Mouse (Mus musculus) macrophage (primary cell): ENCODE measurements around the gene Prss34. TPM values are rescaled to one million over a fixed set of nuclear protein-coding genes. Genes with fewer than 3 reads are reported as not detected.

ENCODE experiments used
- H3K27ac ChIP-seq: fragments of 350-480 bp; formaldehyde crosslinking; 2 replicates; pipeline ENCODE4 v1.9.0; 2021
- H3K36me3 ChIP-seq: fragments of 350-480 bp; formaldehyde crosslinking; 2 replicates; pipeline ENCODE4 v1.9.0; 2021; ENCODE audit errors: inconsistent target
- H3K4me3 ChIP-seq: fragments of 350-480 bp; formaldehyde crosslinking; 2 replicates; pipeline ENCODE4 v1.9.0; 2021; ENCODE audit errors: inconsistent target
- H3K79me2 ChIP-seq: fragments of 350-480 bp; formaldehyde crosslinking; 2 replicates; pipeline ENCODE4 v1.9.0; 2021; ENCODE audit errors: inconsistent target
- WGBS: methylation state at CpG from one replicate; pipeline ENCODE4 v1.1.7; 2026; ENCODE audit warnings: inconsistent platforms; ENCODE audit not compliant: missing documents; 5-methylcytosine and 5-hydroxymethylcytosine counted together
- polyA plus RNA-seq: library from polyadenylated mRNA; stranded (reverse); fragments of 250-400 nt; gene quantifications from 3 replicates; pipeline ENCODE4 v1.2.4, GENCODE M21; 2018; ENCODE audit warnings: inconsistent platforms

Gene Prss34
- polyA plus RNA-seq, 1 experiment from 2014 or later = 0.90 TPM

DNA sequence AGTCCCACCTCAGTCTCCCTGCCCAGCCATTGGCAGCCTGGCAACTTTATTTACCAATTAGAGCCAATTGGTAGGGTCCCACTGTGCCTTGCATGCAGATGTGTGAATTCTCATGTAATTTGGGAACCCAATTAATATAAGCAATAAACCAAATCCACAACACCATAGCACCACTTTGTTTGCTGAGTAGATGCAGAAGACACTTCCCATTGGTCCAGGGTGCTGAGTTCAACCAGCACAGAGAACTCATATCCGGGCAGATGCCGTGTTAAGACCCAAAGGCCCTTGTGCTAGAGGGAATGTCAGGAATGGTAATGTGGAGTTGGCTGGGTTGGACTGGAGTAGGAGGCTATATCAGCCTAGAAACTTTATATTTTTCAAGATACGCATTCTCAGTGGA is 22.4 kb upstream of the Prss34 start:
- WGBS = 91% methylated on average over 3 of the region's 3 CpGs
- H3K79me2 ChIP-seq = peaks cover 22% of the 10 kb centered on the region
- H3K36me3 ChIP-seq = no peaks in the 10 kb centered on the region
- no peak overlapping the region for H3K27ac ChIP-seq
- H3K4me3 ChIP-seq = no peak overlapping the region

DNA sequence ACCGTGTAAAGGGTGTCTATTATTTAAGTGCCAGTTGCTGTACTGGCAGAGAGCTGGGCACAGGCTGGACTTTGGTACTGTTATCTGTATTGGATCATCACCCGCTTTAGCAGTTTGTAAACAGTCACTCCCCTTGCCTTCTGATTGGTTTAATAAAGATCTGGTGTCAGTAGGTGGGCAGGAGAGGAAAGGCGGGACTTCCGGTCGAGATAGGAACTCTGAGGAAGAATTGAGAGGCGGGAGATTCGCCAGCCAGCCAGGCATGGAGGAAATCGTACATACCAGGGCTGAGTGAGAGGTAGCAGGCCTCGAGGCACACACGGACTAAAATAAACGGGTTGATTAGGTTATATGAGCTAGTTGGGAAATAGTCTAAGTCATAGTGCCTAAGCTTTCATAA is 16.1 kb upstream of the Prss34 start:
- Histone ChIP-seq H3K36me3 (no peaks in the 10 kb centered on the region), H3K27ac (no peak overlapping the region), H3K79me2 (no peaks in the 10 kb centered on the region), H3K4me3 (no peak overlapping the region)
- 42% methylated on average over 11 of the region's 11 CpGs for WGBS

DNA sequence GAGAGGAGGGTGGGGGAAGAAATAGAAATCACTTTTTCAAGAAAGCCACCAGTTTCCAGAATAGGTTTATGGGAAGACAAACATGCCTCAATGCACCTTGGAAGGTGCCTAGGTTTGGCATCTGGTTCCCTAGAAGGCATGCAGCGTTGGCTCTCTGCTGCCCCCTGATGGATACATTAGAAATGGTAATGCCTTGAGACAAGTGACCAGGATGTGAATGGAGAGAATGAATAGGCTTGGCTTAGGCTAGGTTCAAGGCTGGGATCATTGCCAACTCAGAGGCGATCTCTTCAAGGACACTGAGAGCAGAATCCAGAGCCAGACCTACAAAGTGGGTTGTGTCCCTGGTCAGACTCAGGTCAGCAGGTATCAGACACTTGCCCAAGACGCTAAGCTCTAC is 13.2 kb upstream of the Prss34 start:
- Histone ChIP-seq H3K4me3 (no peak overlapping the region), H3K79me2 (no peaks in the 10 kb centered on the region), H3K27ac (no peak overlapping the region), H3K36me3 (no peaks in the 10 kb centered on the region)
- WGBS = 28% methylated on average over 3 of the region's 3 CpGs

DNA sequence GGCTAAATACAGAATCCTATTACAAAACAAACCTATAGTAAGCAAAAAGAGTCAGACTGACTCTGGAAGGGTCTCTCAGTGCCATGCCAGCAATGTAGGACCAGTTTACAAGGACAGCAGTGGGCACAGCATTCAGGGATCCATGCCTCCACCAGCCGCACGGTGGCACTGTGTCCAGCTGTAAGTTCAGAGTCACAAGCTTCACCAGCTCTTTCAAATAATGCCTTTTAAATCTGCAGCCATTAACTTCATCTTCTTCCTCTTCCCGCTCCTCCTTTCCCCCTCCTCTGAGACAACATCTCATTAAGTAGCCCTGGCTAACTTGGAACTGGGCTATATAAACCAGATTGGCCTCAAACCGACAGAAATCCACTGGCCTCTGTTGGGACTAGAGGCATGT is 9.4 kb upstream of the Prss34 start:
- no peaks in the 10 kb centered on the region for H3K79me2 ChIP-seq
- H3K4me3 ChIP-seq = no peak overlapping the region
- no peaks in the 10 kb centered on the region for H3K36me3 ChIP-seq
- H3K27ac ChIP-seq = no peak overlapping the region
- WGBS = 22% methylated on average over 4 of the region's 4 CpGs

DNA sequence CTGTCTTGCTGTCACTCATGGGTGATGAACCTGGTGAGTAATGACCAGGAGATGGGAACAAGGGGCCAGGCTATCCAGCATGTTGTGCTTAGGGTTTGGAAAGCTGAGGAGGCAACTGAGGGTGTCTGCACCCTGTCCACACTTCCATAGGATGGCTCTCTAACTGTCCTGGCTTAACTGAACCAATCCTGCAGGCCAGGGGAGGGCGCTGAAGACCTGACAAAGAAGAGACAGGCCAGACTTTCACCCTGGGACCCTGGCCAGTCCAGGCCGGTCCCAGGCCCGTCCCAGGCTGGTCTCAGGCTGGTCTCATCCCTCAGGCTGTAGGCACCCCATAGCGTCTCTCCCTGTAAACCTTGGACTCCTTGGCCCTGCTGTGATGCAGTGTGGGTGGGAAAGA is 7.8 kb upstream of the Prss34 start:
- Histone ChIP-seq H3K36me3 (no peaks in the 10 kb centered on the region), H3K79me2 (no peaks in the 10 kb centered on the region), H3K27ac (no peak overlapping the region), H3K4me3 (no peak overlapping the region)
- 37% methylated on average over 4 of the region's 4 CpGs for WGBS

DNA sequence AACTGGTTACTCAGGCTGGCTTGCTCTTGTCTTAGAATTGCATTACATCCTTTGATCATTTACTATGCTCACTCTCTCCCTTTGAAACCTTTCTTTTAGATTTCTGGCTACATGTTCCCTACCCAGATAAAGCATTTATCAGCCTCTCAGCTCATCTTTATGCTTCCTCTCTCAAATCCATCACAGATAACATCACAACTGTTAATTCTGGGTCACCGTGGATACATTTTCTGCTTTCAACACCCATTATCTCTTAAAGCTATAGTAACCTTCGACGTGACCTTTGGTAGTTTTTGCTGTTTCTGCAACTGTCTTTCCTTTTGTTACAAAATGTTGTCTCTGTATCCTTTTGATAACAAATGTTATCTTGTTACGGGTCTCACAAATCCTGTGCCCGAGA is 4.7 kb upstream of the Prss34 start:
- 77% methylated on average over 5 of the region's 5 CpGs for WGBS
- no peak overlapping the region for H3K4me3 ChIP-seq
- H3K27ac ChIP-seq = no peak overlapping the region
- H3K36me3 ChIP-seq = no peaks in the 10 kb centered on the region
- H3K79me2 ChIP-seq = no peaks in the 10 kb centered on the region

DNA sequence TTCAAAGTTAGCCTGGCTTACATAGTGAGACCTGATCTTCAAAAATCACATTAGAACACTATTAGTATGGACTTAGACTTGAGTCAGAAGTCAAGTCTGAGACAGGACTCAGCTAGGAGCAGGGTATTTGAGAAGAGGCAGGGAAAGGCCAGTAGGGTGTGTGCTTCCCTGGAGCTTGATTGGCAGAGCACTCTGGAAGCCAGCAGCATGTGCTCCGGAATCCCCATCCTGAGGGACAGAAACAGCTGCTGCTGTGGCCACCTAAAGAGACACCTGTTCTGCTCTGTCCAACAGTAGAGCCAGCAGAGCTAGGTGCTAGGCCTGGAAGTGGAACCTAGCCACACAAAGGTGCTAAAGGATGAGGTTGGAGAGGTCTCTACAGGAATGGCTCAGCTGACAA is 4.1 kb upstream of the Prss34 start:
- Histone ChIP-seq H3K27ac (no peak overlapping the region), H3K79me2 (no peaks in the 10 kb centered on the region), H3K36me3 (no peaks in the 10 kb centered on the region), H3K4me3 (no peak overlapping the region)
- WGBS = 74% methylated on average over 1 of the region's 1 CpGs

DNA sequence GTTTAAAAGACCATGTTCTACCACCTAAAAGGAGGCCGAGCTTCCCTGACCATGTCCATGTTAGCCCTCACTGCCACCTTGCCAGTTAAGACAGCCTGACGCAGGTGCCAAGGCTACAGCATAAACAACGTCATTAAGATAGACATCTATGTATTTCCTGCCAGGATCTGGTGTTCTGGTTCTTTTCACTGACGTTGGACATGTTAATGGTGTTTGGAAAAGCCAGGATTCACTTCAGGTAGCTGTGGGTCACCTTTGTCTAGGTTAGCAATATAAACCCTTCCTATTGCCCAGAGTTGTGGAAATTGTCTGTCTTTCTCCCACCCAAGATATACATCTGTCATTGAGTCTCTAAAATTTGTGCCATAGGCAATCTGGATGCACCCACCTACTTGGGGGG is 10.2 kb downstream of the Prss34 start, which contains the start of gene Prss28:
Gene Prss28 (plus strand): TSS at position 301 of the 400 bp plus-strand sequence.
- 56% methylated on average over 4 of the region's 4 CpGs for WGBS

DNA sequence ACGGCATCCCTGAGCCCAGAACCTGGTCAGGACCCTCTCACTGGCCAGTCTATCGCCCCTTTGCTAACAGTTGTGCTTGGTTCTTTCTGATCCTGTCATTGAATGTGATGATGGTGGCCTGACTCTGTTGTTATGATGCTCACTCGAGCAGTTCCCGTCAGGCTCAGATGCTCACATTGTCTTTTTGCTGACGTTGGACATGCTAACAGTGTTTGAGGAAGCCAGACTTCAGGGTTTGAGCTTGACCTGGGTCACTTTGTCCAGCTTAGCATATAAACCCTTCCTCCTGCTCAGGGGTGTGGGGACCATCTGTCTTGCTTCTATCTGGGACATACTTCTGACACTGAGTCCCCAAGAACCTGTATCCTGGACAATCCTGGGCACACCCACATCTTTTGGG is 20.2 kb downstream of the Prss34 start, which contains the start of gene Prss29:
Gene Prss29 (plus strand): TSS at position 301 of the 400 bp plus-strand sequence.
- Histone ChIP-seq H3K79me2 (no peaks in the 10 kb centered on the region), H3K36me3 (no peaks in the 10 kb centered on the region), H3K27ac (no peak within 1 kb of the TSS), H3K4me3 (no peak within 1 kb of the TSS)
- 56% methylated on average over 5 of the region's 5 CpGs for WGBS

More for the DNA sequence above, 10.2 kb downstream of the Prss34 start, which contains the start of gene Prss28:
- H3K79me2 ChIP-seq = no peaks in the 10 kb centered on the region
- H3K36me3 ChIP-seq = no peaks in the 10 kb centered on the region
- no peak within 1 kb of the TSS for H3K4me3 ChIP-seq
- no peak within 1 kb of the TSS for H3K27ac ChIP-seq

DNA sequence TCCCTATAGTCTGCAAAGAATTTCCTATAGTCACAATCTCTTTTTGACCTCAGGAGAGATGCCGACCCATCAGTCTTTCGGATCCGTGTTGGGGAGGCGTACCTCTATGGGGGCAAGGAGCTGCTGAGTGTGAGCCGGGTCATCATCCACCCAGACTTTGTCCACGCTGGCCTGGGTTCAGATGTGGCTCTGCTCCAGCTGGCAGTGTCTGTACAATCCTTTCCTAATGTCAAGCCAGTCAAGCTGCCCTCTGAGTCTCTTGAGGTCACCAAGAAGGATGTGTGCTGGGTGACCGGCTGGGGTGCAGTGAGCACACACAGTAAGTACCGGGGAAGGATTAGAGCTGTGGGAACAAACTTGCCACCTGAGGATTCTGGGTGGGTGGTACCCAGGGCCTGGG is 22.6 kb downstream of the Prss34 start:
- WGBS = 91% methylated on average over 8 of the region's 8 CpGs
- H3K4me3 ChIP-seq = no peak overlapping the region
- H3K79me2 ChIP-seq = no peaks in the 10 kb centered on the region
- no peaks in the 10 kb centered on the region for H3K36me3 ChIP-seq
- no peak overlapping the region for H3K27ac ChIP-seq

DNA sequence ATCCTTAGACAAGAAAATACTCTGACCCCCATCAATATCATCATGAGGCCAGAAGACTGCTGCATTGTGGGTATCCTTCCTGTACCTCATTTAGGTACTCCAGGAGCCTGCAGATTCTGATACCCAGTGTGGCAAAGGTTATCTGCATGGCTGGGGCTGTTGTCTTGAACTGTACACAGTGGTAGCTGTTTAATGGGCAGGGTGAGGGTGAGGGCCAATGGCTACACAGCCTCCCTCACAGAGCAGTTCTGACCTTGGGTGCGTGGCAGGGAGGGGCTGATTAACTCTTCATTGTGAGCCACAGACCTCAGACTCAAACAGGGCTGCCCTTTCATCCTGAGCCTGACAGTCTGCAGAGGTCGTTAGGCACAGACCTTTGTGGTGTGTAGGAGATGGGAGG is 24.7 kb downstream of the Prss34 start:
- Histone ChIP-seq H3K4me3 (no peak overlapping the region), H3K36me3 (no peaks in the 10 kb centered on the region), H3K27ac (no peak overlapping the region), H3K79me2 (no peaks in the 10 kb centered on the region)
- WGBS = 25% methylated on average over 2 of the region's 2 CpGs

DNA sequence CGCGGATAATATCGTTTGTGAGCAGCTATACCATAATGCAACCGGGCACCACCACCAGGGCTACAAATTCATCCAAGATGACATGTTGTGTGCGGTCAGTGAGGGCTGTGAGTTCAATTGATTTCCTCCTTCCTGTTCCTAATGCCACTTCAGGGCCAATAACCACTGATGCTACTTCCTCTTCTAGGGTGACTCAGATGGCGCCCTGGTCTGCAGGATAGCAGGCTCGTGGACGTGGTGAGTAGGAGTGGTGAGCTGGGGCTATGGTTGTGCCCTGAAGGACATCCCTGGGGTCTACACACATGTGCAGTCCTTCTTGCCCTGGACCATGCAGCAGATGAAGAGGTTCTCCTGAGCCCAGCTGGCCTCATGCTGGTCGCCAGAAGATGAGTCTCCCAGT is 34.1 kb downstream of the Prss34 start:
- Histone ChIP-seq H3K79me2 (no peaks in the 10 kb centered on the region), H3K27ac (no peak overlapping the region), H3K4me3 (no peak overlapping the region), H3K36me3 (no peaks in the 10 kb centered on the region)
- 11% methylated on average over 9 of the region's 9 CpGs for WGBS

DNA sequence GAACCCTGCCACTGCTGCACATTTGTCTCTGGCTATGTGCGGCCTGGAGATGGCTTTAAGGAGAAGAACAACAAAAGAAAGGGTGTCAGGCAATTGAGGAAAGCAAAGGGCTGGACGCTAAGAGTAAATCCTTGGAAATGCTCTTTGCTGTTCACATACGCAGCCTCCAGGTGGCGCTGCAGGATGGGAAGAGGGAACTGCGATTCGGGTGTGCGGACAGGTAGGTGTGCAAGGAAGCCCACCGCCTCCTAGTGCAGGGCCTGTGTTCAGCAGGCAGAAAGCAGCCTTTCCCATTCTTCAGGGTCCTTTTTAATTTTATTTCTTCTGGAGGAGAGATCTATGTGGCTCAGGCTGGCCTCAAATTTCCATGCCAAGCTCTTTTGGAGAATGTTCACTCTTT is 35.7 kb downstream of the Prss34 start:
- WGBS = 5% methylated on average over 8 of the region's 8 CpGs
- Histone ChIP-seq H3K4me3 (no peak overlapping the region), H3K36me3 (no peaks in the 10 kb centered on the region), H3K79me2 (no peaks in the 10 kb centered on the region), H3K27ac (no peak overlapping the region)

DNA sequence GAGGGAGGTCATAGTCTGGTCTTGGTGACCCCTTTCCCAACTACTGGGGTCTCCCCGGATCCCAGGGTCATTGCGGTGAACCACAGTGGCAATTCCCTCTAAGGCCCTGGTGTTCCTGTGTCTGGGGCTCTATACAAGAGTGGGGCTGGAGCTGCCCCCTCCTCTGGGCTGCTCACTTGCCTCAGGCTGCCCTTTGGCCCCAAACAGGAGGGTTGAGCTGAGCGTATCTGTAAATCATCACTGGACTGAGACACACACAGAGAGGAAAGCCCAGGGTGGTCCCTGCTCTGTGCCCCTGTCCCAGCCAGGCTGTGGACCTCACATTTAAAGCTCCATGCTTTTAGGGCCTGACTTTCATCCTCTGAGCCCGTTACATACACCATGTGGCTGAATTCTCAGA is 40.0 kb downstream of the Prss34 start:
- 89% methylated on average over 4 of the region's 4 CpGs for WGBS
- H3K36me3 ChIP-seq = no peaks in the 10 kb centered on the region
- H3K4me3 ChIP-seq = no peak overlapping the region
- no peak overlapping the region for H3K27ac ChIP-seq
- no peaks in the 10 kb centered on the region for H3K79me2 ChIP-seq

DNA sequence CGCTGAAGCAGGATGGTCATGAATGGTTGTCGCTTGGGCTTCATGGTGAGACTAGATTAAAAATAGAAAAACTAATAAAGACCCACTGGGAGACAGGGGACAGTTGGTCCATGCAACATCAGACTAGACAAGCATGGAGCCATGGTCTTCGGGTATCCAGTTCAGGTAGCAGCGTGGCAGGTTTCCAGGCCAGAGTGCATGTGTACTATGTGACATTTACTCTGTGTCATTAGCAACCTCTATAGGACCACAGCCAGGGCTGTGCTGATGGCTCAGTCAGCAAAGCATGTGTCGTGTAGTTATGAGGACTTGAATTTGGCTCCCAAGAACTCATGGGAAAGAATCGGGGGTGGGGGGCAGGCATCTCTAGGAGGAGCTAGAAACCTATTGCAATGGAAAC is 41.8 kb downstream of the Prss34 start:
- WGBS = 94% methylated on average over 6 of the region's 6 CpGs
- no peaks in the 10 kb centered on the region for H3K79me2 ChIP-seq
- no peak overlapping the region for H3K27ac ChIP-seq
- no peak overlapping the region for H3K4me3 ChIP-seq
- H3K36me3 ChIP-seq = no peaks in the 10 kb centered on the region

DNA sequence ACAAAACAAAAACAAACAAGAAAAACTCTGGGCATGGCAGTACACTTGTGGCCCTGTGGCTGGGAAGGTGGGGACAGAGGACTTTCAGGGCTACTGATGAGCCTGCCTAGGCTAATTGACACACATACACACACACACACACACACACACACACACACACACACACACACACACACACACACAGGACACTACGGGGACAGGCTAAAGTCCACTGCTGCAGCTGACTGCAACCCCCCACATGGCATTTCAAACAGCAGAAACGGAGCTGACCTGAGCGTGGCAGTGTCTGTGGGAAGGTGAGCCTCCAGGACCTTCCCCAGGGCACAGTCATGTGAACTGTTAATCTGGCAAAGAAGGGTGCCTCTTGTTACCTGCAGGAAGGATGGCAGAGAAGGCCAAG is 43.3 kb downstream of the Prss34 start:
- H3K27ac ChIP-seq = no peak overlapping the region
- H3K36me3 ChIP-seq = no peaks in the 10 kb centered on the region
- no peaks in the 10 kb centered on the region for H3K79me2 ChIP-seq
- 85% methylated on average over 3 of the region's 3 CpGs for WGBS
- H3K4me3 ChIP-seq = no peak overlapping the region
